Comparison of ENCODE assay signal across 28 mouse cellular contexts in genomic region chr16:27450655-27451054, GRCm38 (mm10).
"Had no signal": no experiment of that assay in that cellular context is flagged by ENCODE, and none has a peak within 500 bp of the region (broad histone marks: within the 10 kb centered on the region; RNA-seq: fewer than 3 reads in every experiment).

No protein-coding gene starts in this region.

- H3K27me3 ChIP-seq: limb, embryonic 12.5 days; limb, embryonic 13.5 days; limb, embryonic 15.5 days; liver, embryonic 12.5 days; liver, embryonic 13.5 days; liver, embryonic 15.5 days; lung, embryonic 15.5 days; megakaryocyte, embryonic 14.5 days; midbrain, embryonic 12.5 days; midbrain, embryonic 13.5 days; midbrain, embryonic 15.5 days had no signal

- H3K4me2 ChIP-seq: limb, embryonic 12.5 days; limb, embryonic 13.5 days; limb, embryonic 15.5 days; liver, embryonic 11.5 days; liver, embryonic 12.5 days; liver, embryonic 13.5 days; liver, embryonic 15.5 days; lung, embryonic 14.5 days; lung, embryonic 15.5 days; midbrain, embryonic 11.5 days; midbrain, embryonic 12.5 days; midbrain, embryonic 13.5 days; midbrain, embryonic 15.5 days had no signal

- DNase-seq: left cerebral cortex, postnatal 4 days; liver; liver, embryonic 13.5 days; liver, postnatal 0 days; lung, adult 18-20 months; lung, adult 2 months; lung, embryonic 14.5 days; lung, postnatal 10 days; lung, postnatal 14 days; lung, postnatal 36 days; lung, postnatal 4 days; midbrain, embryonic 14.5 days had no signal

- H3K4me1 ChIP-seq: limb, embryonic 10.5 days; limb, embryonic 12.5 days; limb, embryonic 13.5 days; limb, embryonic 15.5 days; liver, embryonic 12.5 days; liver, embryonic 13.5 days; liver, embryonic 15.5 days; lung, embryonic 15.5 days; megakaryocyte, embryonic 14.5 days; midbrain, embryonic 12.5 days; midbrain, embryonic 15.5 days had no signal

- H3K9me3 ChIP-seq: limb, embryonic 10.5 days; limb, embryonic 12.5 days; limb, embryonic 13.5 days; limb, embryonic 15.5 days; liver, embryonic 12.5 days; liver, embryonic 13.5 days; liver, embryonic 15.5 days; lung, embryonic 15.5 days; megakaryocyte, embryonic 14.5 days; midbrain, embryonic 12.5 days; midbrain, embryonic 13.5 days; midbrain, embryonic 15.5 days had no signal

- H3K36me3 ChIP-seq: liver, embryonic 13.5 days had no signal

- H3K4me3 ChIP-seq: limb, embryonic 10.5 days; limb, embryonic 12.5 days; limb, embryonic 13.5 days; limb, embryonic 15.5 days; liver, embryonic 12.5 days; liver, embryonic 13.5 days; liver, embryonic 15.5 days; lung, embryonic 15.5 days; megakaryocyte, embryonic 14.5 days; midbrain, embryonic 12.5 days; midbrain, embryonic 13.5 days; midbrain, embryonic 15.5 days; myocyte had no signal

- H3K27ac ChIP-seq: limb, embryonic 10.5 days; limb, embryonic 12.5 days; limb, embryonic 13.5 days; limb, embryonic 15.5 days; liver, embryonic 12.5 days; liver, embryonic 13.5 days; liver, embryonic 14.5 days; liver, embryonic 15.5 days; lung, embryonic 15.5 days; macrophage; midbrain, embryonic 12.5 days; midbrain, embryonic 13.5 days; midbrain, embryonic 15.5 days had no signal

- H3K9ac ChIP-seq: limb, embryonic 12.5 days; limb, embryonic 13.5 days; limb, embryonic 15.5 days; liver, embryonic 12.5 days; liver, embryonic 13.5 days; liver, embryonic 14.5 days; liver, embryonic 15.5 days; liver, postnatal 0 days; lung, embryonic 14.5 days; lung, embryonic 15.5 days; midbrain, embryonic 12.5 days; midbrain, embryonic 13.5 days; midbrain, embryonic 15.5 days had no signal
